9 mouse cellular contexts compared by ENCODE assay signal in genomic region chr3:83110163-83110562, GRCm38 (mm10). TPM values are rescaled to one million over a fixed set of nuclear protein-coding genes. Genes with fewer than 3 reads are reported as not detected.
DNase-seq lines count a peak whose midpoint lies in the region; ATAC-seq lines count a peak whose summit lies in the region.
"Had no signal": no experiment of that assay in that cellular context is flagged by ENCODE, and none has a peak within 500 bp of the region (broad histone marks: within the 10 kb centered on the region; RNA-seq: fewer than 3 reads in every experiment).

No protein-coding gene starts in this region.

- H3K4me2 ChIP-seq in lung, embryonic 15.5 days = no peak overlapping the region

- no peak overlapping the region for H3K27ac ChIP-seq in lung, embryonic 15.5 days

- ATAC-seq in cerebellum, adult (ENCODE audit: insufficient number of reproducible peaks, low FRiP score, low TSS enrichment) = peak; percentile 41; the same call in 1 of the 2 replicates
- ATAC-seq in lung, embryonic 15.5 days (ENCODE audit: borderline replicate concordance, extremely low read depth, low FRiP score, low TSS enrichment) = 0 out of 2 replicates have a peak, but pooled peaks have one; percentile 43

- no peaks in the 10 kb centered on the region; the same call in 1 of the 2 replicates for H3K27me3 ChIP-seq in lung, embryonic 15.5 days

- H3K36me3 ChIP-seq in lung, embryonic 15.5 days = no peaks in the 10 kb centered on the region

- no peak overlapping the region for H3K9ac ChIP-seq in lung, embryonic 15.5 days

- H3K4me1 ChIP-seq in lung, embryonic 15.5 days = 0 out of 2 replicates have a peak, but pooled peaks cover 9% of the 10 kb centered on the region

- WGBS in lung, embryonic 15.5 days = 33% methylated on average over 4 of the region's 4 CpGs

- H3K9me3 ChIP-seq in lung, embryonic 15.5 days = no peaks in the 10 kb centered on the region

- no peak for DNase-seq in cerebellum, postnatal 4 days (ENCODE audit: low spot score in 2 of 2)
- DNase-seq in lung, postnatal 14 days = no peak
- peak; percentile 4 to 12 for DNase-seq in kidney, postnatal 36 days
- DNase-seq in retina, embryonic 14.5 days (ENCODE audit: low spot score) = peak; percentile 80
- DNase-seq in left cerebral cortex, adult 8-10 months (ENCODE audit: low spot score in 2 of 2) = no peak
- no peak for DNase-seq in frontal cortex, postnatal 36 days (ENCODE audit: low spot score in 2 of 2)

- H3K4me3 ChIP-seq in lung, embryonic 15.5 days = no peak overlapping the region
- H3K4me3 ChIP-seq: myocyte had no signal

RNA-seq across cellular contexts. Expression of gene Dchs2, which starts 17.6 kb away (rescaled TPM):
- polyA plus RNA-seq in lung, embryonic 15.5 days (2015; fragmentation: Nextera tagmentation; extraction: Ambion mirVana) = 0.13 and 0.14 TPM in 2 replicates
- total RNA-seq in left cerebral cortex, adult 8-10 months (2022) = 1 to 10 TPM; 4.0 to 5.6 (median 4.6) TPM

RNA-seq across cellular contexts. Expression of gene Plrg1, which starts 54.8 kb away (rescaled TPM):
- 108 and 110 TPM in 2 replicates for polyA plus RNA-seq in lung, embryonic 15.5 days (2015; fragmentation: Nextera tagmentation; extraction: Ambion mirVana)
- 10 to 100 TPM; 43.0 to 46.5 (median 44.3) TPM for total RNA-seq in left cerebral cortex, adult 8-10 months (2022)

Comparison
In these comparisons a context has a peak if more than half of its experiments do, and no peak if none do; other contexts are left out.
1. DNase-seq: peak in kidney, postnatal 36 days (2 of 2) and retina, embryonic 14.5 days (single experiment); none in cerebellum, postnatal 4 days (0 of 2), lung, postnatal 14 days (single experiment), left cerebral cortex, adult 8-10 months (0 of 2) and frontal cortex, postnatal 36 days (0 of 2).